Mouse (Mus musculus): Measurements from ENCODE around the gene Spg20.

GRCm38 (mm10) chr3:55067791-55068434, 44.0 kb upstream of the Spg20 start:
- TF ChIP-seq CTCF (IDR thresholded peaks at IDR 0.05; ENCODE audit: extremely low read depth, insufficient read length, insufficient replicate concordance, low read depth, low read length): no peak
- TF ChIP-seq POLR2A (IDR thresholded peaks at IDR 0.05; ENCODE audit: low read depth, low read length): no peak

All from small intestine, adult 2 months (tissue).